Mouse (Mus musculus): ENCODE data around the gene Selenon. TPM values are rescaled to one million over a fixed set of nuclear protein-coding genes. Genes with fewer than 3 reads are reported as not detected.
A peak's percentile ranks its signal among the peaks of the same experiment; 100 is the strongest.

Gene Selenon
- total RNA-seq, 2 experiments from 2014 or later: 21.0 to 22.2 TPM

GRCm38 (mm10) chr4:134549899-134550298 lies 2.1 kb downstream of the Selenon start:
- intact Hi-C loops (cut with DNase I): loop anchor here (10.0 kb wide), 1 partner anchor 335 kb away; no protein-coding TSS in a partner anchor

GRCm38 (mm10) chr4:134548169-134548938 lies 3.6 kb downstream of the Selenon start:
- intact Hi-C loops (cut with DNase I): loop anchor here (10.0 kb wide), 1 partner anchor 336 kb away; no protein-coding TSS in a partner anchor
- DNase-seq (ENCODE audit: low spot score): no peak

More at GRCm38 (mm10) chr4:134549899-134550298, 2.1 kb downstream of the Selenon start:
- DNase-seq (ENCODE audit: low spot score): no peak

GRCm38 (mm10) chr4:134546814-134547705 lies 4.9 kb downstream of the Selenon start:
- DNase-seq (ENCODE audit: low spot score): no peak
- intact Hi-C loops (cut with DNase I): loop anchor here (10.0 kb wide), 1 partner anchor 338 kb away; no protein-coding TSS in a partner anchor

- intact Hi-C loops (cut with DNase I): loop anchor here (1.0 to 10.0 kb wide), 3 partner anchors 169 to 342 kb away; no protein-coding TSS in a partner anchor
- DNase-seq (ENCODE audit: low spot score): peak; percentile 71
These were observed 8.7 kb downstream of the Selenon start for GRCm38 (mm10) chr4:134543261-134543660.

GRCm38 (mm10) chr4:134542726-134543125 lies 9.2 kb downstream of the Selenon start:
- intact Hi-C loops (cut with DNase I): loop anchor here (1.0 to 10.0 kb wide), 3 partner anchors 170 to 342 kb away; no protein-coding TSS in a partner anchor
- DNase-seq (ENCODE audit: low spot score): no peak

- intact Hi-C loops (cut with DNase I): no loop called here
- DNase-seq (ENCODE audit: low spot score): no peak
These were observed 12.9 kb downstream of the Selenon start for GRCm38 (mm10) chr4:134538997-134539580.

GRCm38 (mm10) chr4:134535787-134536151 lies 16.2 kb downstream of the Selenon start:
- no peak for DNase-seq (ENCODE audit: low spot score)
- intact Hi-C loops (cut with DNase I): no loop called here

GRCm38 (mm10) chr4:134534932-134535786 lies 16.8 kb downstream of the Selenon start, which contains the start of gene Mtfr1l:
TSS of gene Mtfr1l (minus strand) at chr4:134535387.
- intact Hi-C loops (cut with DNase I): no loop called here
- DNase-seq (ENCODE audit: low spot score): peak; percentile 98

- DNase-seq (ENCODE audit: low spot score): peak; percentile 42
- intact Hi-C loops (cut with DNase I): no loop called here
These were observed 17.7 kb downstream of the Selenon start for GRCm38 (mm10) chr4:134534124-134534886.

- intact Hi-C loops (cut with DNase I): no loop called here
- no peak for DNase-seq (ENCODE audit: low spot score)
These were observed 18.5 kb downstream of the Selenon start for GRCm38 (mm10) chr4:134533421-134533820.

- intact Hi-C loops (cut with DNase I): no loop called here
- no peak for DNase-seq (ENCODE audit: low spot score)
These were observed 19.0 kb downstream of the Selenon start for GRCm38 (mm10) chr4:134532928-134533327.

- intact Hi-C loops (cut with DNase I): no loop called here
These were observed 25.7 kb downstream of the Selenon start for GRCm38 (mm10) chr4:134526220-134526619.

GRCm38 (mm10) chr4:134525806-134526205 lies 26.2 kb downstream of the Selenon start:
- intact Hi-C loops (cut with DNase I): no loop called here
- DNase-seq (ENCODE audit: low spot score): no peak

More at GRCm38 (mm10) chr4:134526220-134526619, 25.7 kb downstream of the Selenon start:
- no peak for DNase-seq (ENCODE audit: low spot score)

- no peak for DNase-seq (ENCODE audit: low spot score)
- intact Hi-C loops (cut with DNase I): no loop called here
These were observed 28.5 kb downstream of the Selenon start for GRCm38 (mm10) chr4:134523447-134523846.

- DNase-seq (ENCODE audit: low spot score): no peak
- intact Hi-C loops (cut with DNase I): no loop called here
These were observed 32.7 kb downstream of the Selenon start for GRCm38 (mm10) chr4:134519281-134519680.

- no peak for DNase-seq (ENCODE audit: low spot score)
- intact Hi-C loops (cut with DNase I): no loop called here
These were observed 33.4 kb downstream of the Selenon start for GRCm38 (mm10) chr4:134518541-134518940.

GRCm38 (mm10) chr4:134517719-134518118 lies 34.2 kb downstream of the Selenon start:
- intact Hi-C loops (cut with DNase I): no loop called here
- no peak for DNase-seq (ENCODE audit: low spot score)

GRCm38 (mm10) chr4:134516981-134517380 lies 35.0 kb downstream of the Selenon start:
- intact Hi-C loops (cut with DNase I): no loop called here
- DNase-seq (ENCODE audit: low spot score): no peak
